Mouse (Mus musculus) spleen, postnatal 10 days (tissue): ENCODE measurements around the gene Gsg1l.

Experiments used
- DNase-seq, 2 experiments: peaks; one replicate each; pipeline ENCODE4 v3.0.0; 2021 to 2022; ENCODE audit warnings: low spot score in 2 of 2

Gsg1l gene

DNA sequence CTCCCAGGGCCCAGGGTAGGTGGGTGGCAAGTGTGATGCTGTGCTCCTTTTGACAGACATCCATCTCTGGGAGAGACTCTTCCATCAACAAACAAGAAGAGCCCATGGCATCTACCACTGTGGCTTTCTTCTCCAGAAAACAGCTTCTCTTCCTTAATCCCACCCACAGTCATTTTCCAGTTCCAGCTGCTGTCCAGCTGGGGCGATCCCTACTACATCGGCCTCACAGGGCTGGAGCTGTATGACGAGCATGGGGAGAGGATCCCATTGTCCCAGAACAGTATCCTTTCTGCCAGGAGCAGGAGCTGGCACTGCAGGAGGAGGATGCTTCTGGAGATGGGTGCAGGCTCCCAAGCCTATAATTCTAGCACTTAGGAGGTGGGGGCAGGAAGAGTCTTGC, 213.6 kb downstream of the Gsg1l start:
- DNase-seq, result no peak

DNA sequence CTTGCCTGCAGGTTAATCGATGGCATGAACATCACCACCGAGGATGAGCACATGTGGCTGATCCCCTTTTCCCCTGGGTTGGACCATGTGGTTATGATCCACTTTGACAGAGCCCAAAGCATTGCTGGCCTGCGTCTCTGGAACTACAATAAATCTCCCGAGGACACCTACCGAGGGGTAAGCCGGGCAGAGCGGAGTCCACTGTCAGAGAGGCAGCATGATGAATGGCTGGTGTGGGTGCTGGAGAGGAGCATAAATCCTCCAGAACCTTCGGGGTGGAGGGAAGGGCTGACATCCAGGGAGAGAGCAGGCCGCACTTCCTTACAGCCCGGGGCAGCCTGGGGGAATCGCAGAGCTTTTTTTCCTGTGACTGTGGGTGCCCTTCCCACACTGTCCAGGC, 217.0 kb downstream of the Gsg1l start:
- no peak for DNase-seq

DNA sequence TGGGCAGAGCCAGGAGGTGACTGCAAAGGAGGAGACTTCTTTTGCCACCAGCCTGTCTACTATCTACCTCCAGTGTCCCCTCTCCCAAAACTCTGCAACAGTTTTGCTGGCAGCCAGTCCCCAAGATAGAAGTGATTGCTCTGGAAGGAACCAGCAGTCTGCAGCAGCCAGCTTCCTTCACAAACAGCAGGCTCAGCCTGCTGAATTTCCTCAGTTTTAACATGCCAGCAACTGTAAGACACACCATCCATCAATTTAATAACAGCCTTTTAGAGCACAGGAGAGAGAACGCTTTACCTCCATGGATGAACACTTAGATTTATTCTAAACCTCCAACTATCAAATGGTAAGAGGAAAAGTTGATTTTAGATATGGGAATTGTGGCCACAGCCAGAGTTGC, 218.2 kb downstream of the Gsg1l start:
- no peak for DNase-seq

DNA sequence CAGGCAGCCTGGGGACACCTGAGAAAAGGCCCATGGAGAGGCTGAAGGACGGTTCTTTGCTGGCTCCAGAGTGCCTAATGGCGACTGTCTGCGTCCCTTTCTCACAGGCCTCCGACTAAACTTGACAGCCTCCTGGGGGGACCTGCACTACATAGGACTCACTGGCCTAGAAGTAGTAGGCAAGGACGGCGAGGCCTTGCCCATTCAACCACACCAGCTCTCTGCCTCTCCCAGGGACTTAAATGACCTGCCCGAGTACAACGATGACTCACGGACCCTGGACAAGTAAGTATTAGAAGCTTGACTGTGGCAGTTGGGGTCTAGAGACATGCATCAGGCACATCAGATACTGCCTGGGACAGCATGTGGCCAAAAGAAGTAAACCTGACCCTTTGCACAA, 221.8 kb downstream of the Gsg1l start:
- DNase-seq, result no peak

DNA sequence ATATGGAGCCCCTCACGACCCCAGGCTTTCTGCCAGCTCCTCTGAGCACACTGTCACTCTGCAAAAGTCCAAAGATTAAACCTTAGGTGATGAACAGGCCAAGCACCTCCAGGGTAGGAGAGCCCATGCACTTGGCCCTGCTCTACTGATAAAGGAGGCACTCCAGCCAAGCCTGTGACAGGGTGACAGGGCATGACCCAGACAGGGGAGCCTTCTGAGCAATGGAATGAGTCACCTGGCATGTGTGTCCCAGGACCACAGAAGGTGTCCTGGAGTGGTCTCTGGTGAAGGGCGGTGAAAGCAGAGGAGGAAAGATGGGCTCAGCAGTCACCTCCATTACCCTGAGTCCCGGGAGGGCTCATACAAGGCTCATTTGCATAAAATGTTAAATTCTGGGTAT, 222.6 kb downstream of the Gsg1l start:
- no peak for DNase-seq

DNA sequence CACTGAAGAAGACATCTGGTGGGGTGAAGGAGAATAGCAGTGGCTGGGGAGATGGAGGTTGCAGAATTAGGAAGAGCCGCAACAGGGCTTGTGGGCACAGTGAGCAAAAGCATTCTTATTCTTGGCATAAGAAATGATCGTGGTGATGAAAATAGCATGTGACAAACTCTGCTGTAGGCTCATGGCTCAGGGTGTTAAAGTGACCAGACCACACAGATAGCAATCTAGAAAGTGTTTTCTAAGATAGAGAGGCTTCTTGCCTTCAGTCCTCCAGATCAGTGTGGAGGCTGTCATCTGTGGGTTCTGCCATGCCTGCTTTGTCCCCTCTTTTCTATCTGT, 234.7 kb downstream of the Gsg1l start:
- no peak for DNase-seq

DNA sequence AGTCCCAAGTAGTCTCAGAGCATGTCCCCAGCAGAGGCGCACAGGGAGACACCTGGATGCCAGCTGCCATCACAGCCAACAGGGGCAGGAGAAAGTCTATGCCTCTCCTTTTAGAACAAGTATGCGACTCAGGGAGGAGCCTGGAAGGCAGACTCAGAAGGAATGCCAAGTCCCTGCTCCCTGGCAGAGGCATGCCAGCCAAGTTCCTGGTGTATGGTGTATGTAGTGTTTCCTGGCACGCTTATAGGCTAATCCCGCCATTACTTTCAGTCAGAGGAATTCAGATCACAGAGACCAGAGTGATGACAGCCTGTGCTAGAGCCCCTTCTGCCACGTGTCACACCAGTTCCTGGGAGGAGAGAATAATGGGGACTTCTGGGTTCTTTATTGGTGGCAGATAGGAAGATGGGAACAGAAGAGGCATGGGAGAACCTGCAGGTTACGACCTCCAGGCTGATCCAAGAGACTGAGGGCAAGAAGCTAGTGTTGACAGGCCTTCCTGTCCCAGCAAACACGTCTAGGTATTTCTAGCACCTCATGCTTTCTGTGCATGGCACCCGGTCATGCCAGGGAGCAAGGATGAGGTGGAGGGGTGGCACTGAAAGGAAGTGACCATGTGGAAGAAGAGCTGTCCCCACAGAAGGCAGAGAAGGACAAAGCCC, 235.2 kb downstream of the Gsg1l start:
- no peak for DNase-seq

DNA sequence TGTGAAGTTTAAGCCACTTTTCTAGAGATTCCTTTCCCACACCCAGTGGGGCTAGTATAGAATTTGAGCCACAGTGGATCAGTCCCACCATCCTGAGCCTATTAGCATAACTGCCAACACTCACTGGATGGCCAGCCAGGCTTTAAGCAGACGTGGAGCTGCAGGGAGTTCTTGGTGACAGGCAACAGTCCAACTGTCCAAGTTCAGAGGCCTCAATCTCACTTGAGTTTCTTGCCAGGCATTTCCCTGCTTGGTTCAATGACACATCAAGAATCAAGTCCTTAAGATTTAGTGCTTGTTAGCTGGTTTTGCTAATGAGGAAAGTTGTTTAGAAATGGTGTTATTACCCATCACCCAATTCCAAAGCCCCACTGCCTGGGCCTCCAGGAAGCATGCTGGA, 236.6 kb downstream of the Gsg1l start:
- DNase-seq, result no peak

DNA sequence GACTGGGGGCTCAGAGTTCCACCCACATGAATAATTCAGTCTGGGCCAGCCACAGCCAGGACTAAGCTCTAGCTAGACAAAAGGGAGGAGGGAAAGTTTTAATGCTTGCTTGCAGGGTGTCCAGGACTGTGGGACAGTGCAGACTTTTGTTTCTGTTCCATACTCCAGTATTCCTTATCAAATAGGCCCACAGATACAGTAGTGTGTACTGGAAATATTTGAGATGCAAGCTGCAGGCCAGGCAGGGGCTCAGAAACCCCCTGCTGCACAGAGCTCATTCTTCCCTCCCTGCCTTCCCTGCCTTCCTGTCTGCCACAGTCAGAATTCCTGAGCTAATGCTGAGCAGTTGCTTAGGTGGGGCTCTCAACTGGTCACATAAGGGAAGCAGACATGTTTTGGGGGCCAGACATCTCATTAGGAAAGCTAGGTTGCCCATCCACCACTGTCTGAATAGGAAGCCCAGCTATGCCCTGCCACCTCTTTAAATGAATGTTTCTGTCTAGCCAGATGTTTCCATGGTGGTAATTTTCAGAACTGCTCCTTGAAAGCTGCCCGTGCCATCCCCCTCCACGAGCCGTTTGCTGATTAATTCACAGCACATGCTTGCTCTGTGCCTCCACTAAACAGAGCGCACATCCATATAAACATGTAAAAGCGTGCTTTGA, 244.0 kb downstream of the Gsg1l start:
- no peak for DNase-seq

DNA sequence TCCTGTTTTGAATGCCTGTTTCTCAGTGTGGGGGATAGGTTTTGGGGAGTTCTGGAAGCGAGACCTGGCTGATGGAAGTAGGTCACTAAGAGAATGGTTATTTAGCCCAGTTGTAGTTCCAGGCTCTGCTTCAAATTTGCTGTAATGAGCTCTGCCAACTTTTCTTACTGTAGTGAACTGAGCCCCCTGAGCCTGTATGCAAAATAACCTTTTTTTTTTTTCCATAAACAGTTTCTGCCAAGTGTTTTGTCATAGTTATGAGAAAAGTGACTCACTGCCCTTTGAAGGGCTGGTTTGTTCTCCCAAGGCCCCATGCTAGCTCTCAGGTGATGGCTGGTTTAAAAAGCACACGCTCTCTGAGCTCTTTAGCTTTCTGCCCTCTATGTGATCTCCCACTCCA, 248.7 kb downstream of the Gsg1l start:
- DNase-seq, result no peak

DNA sequence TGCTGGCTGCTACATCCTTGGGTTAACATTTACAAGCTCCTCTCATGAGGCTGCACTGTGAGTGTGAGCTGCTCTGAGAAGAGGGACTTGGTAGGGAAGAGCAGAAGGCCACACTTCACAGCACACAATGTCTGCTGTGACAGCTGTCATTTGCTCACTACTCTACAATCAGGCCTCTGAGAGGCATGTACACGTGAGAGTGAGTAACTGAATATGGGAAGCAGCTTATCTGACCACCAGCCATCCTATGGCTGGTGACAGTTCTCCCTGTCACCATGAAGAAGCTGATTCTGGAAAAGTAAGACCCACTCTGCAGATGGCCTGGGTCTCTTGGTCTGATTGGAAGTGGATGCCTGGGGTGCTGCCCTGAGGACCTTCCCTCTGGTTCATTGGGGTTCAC, 249.4 kb downstream of the Gsg1l start:
- no peak for DNase-seq

DNA sequence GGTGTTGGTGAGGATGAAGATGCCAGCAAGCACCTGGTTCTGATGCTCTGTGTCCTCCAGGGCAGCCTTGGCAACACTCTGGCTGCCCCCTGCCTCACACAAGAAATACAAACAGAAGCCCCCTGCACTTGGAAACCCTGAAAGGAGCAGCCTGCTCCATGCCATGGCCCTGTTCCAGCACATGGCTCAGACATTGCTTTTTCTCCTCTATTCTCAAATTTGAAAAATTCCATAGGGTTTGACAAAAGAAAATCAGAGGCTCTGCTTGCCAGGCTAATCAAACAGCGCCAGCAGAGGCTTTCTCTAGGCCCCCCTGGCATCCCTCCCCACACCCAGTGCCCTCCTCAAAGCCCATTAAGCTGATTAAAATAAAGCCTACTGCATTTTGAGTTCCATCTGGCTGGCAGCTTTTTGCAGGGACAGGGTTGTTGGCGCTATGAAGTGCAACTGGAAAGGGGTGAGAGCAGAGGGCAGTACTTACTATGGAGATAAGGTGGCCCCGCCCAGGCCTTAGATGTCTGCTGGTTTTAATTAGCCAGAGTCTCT, 253.0 kb downstream of the Gsg1l start:
- no peak for DNase-seq

DNA sequence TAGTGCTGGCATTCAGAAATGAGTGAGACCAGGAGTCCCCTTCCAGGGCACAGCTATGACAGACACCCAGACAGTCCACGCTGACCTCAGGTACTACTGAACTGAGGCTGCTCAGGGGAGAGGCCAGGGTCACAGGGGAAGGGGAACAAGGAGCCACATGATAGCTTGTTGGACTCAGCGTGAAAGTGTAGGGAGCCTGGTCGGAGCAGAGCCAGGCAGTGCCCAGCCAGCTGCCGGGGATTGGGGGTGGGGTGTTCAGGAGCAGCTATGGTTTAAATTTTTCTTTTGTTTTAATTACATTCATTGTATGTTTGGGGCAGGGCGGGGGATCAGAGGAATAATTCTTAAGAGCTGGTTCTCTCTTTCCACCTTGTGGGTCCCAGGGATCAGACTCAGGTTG, 253.7 kb downstream of the Gsg1l start:
- DNase-seq, result no peak
